Mouse (Mus musculus): ENCODE data around the gene Ogn.

- no peak for TF ChIP-seq POLR2A (IDR thresholded peaks at IDR 0.05; ENCODE audit: borderline replicate concordance, extremely low read depth, insufficient read depth, insufficient read length, poor library complexity, severe bottlenecking)
- TF ChIP-seq CTCF (IDR thresholded peaks at IDR 0.05; ENCODE audit: borderline replicate concordance, extremely low read depth, insufficient read depth, insufficient read length) = no peak
These were observed 910 bp downstream of the Ogn start for GRCm38 (mm10) chr13:49608589-49609322.
